Mouse (Mus musculus) embryonic facial prominence, embryonic 11.5 days (tissue): ENCODE measurements around the gene Usf2. TPM values are rescaled to one million over a fixed set of nuclear protein-coding genes. Genes with fewer than 3 reads are reported as not detected.

ENCODE experiments used
- ATAC-seq: fragments of 200-750 bp; cut with Nextera tagmentation; replicated peaks from 2 replicates; pipeline ENCODE4 v1.8.0; 2017; ENCODE audit warnings: low read depth; ENCODE audit not compliant: insufficient number of reproducible peaks, low FRiP score, low TSS enrichment
- DNase-seq: peaks from one replicate; pipeline ENCODE4 v3.0.0-alpha.2; 2015; ENCODE audit warnings: low spot score
- H3K27ac ChIP-seq: fragments of 300-500 bp; sonication (generic); replicated peaks from 2 replicates; pipeline ENCODE4 v1.5.1; 2014; ENCODE audit warnings: mild to moderate bottlenecking, low read depth, low read length, control low read depth
- H3K27me3 ChIP-seq: fragments of 300-500 bp; sonication (generic); 2 replicates; pipeline ENCODE4 v1.6.1; 2014; ENCODE audit warnings: mild to moderate bottlenecking, low read length, moderate library complexity, mixed read lengths; ENCODE audit not compliant: control insufficient read depth, insufficient read depth
- H3K36me3 ChIP-seq: fragments of 300-500 bp; sonication (generic); replicated peaks from 2 replicates; pipeline ENCODE4 v1.6.1; 2014; ENCODE audit warnings: low read depth, mild to moderate bottlenecking, low read length, moderate library complexity, mixed read lengths; ENCODE audit not compliant: control insufficient read depth, insufficient read depth
- H3K4me1 ChIP-seq: fragments of 300-500 bp; sonication (generic); 2 replicates; pipeline ENCODE4 v1.6.1; 2014; ENCODE audit warnings: low read length, mixed read lengths; ENCODE audit not compliant: control insufficient read depth, insufficient read depth
- H3K4me2 ChIP-seq: fragments of 300-500 bp; sonication (generic); 2 replicates; pipeline ENCODE4 v1.6.1; 2014; ENCODE audit warnings: low read depth, mild to moderate bottlenecking, control low read depth, low read length, moderate library complexity
- H3K4me3 ChIP-seq: fragments of 300-500 bp; sonication (generic); 2 replicates; pipeline ENCODE4 v1.5.1; 2014; ENCODE audit warnings: low read depth, low read length, control low read depth
- H3K9ac ChIP-seq: fragments of 300-500 bp; sonication (generic); replicated peaks from 2 replicates; pipeline ENCODE4 v1.6.1; 2014; ENCODE audit warnings: mild to moderate bottlenecking, control low read depth, low read length
- H3K9me3 ChIP-seq: fragments of 300-500 bp; sonication (generic); replicated peaks from 2 replicates; pipeline ENCODE4 v1.6.1; 2016; ENCODE audit warnings: mild to moderate bottlenecking, low read length, inconsistent platforms, mixed read lengths; ENCODE audit not compliant: control insufficient read depth
- WGBS: fragments of 180-500 bp; shearing (Covaris S2); extraction: QIAGEN DNeasy Blood & Tissue Kit; methylation state at CpG from one replicate; pipeline ENCODE4 v1.1.7; 2014; 5-methylcytosine and 5-hydroxymethylcytosine counted together
- polyA plus RNA-seq: library from polyadenylated mRNA; unstranded; fragments of >200 nt; fragmentation: Nextera tagmentation; extraction: Ambion mirVana; gene quantifications from 2 replicates; pipeline ENCODE4 v1.2.1, GENCODE M21; 2014

Usf2 gene
- 21.9 and 25.9 TPM in 2 replicates for polyA plus RNA-seq

DNA sequence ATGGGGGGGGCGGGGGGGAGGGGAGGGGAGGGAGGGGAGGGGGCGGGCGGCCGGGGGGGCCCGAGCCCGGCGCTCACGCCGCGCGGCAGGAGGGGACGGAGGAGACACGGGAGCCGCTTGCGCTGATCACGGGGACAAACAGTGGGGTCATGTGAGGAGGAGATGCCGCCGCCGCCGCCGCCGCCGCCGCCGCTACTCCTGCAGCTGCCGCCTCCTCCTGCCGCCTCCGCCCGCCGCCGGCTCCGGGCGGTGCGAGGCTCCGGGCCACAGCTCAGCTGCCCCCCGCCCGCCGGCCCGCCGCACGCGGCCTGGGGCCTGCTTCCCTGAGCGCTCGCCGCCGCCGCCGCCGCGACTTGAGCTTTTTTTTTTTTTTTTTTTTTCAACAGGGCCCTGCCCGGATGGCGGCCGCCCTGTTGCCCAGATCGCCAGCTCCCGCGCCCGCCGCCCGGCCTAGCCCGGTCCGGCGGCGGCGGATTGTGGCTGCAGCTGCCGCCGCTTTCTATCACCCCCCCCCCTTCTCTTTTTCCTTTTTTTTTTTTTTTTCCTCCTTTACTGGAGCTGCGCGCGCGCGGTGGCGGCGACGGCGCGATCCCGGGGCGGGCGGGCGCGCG, at the start of gene Usf2:
TSS of gene Usf2 (minus strand) at position 48 of the 611 bp plus-strand sequence.
- Histone ChIP-seq H3K4me2 (peak within 1 kb of the TSS; percentile 89), H3K4me1 (no peaks in the 10 kb centered on the region), H3K27me3 (no peaks in the 10 kb centered on the region), H3K27ac (peak within 1 kb of the TSS; percentile 97), H3K4me3 (peak within 1 kb of the TSS; percentile 97), H3K9ac (peak within 1 kb of the TSS; percentile 99), H3K36me3 (peaks cover 9% of the 10 kb centered on the region), H3K9me3 (no peaks in the 10 kb centered on the region)
- DNase-seq (peak; percentile 83), ATAC-seq (0 out of 2 replicates have a peak, but pooled peaks have one; percentile 17)
- under 1% methylated on average over 22 of the region's 82 CpGs for WGBS

DNA sequence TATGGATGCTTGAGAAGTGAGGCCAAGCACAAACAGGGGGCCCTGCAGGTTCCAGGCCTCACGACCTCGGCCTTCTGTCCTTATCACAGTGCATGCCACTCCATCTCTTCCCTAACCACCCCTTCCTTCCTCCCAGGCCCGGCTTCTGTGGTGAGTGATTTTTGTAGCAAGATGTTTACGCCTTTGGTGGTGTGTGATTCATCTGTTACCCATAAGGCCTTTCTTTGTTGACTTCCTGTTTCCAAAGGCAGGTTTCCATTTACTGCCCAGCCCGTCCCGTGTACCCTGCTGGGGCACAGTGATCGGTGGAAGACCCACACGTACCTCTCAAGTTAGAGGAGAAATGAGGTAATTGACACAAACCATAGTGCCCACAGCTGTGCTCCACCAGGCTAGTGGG, 46.0 kb upstream of the Usf2 start:
- H3K4me2 ChIP-seq: no peak overlapping the region
- H3K27me3 ChIP-seq: no peaks in the 10 kb centered on the region
- no peak overlapping the region for H3K9ac ChIP-seq
- H3K27ac ChIP-seq: no peak overlapping the region
- H3K4me3 ChIP-seq: no peak overlapping the region
- no peak for DNase-seq
- no peaks in the 10 kb centered on the region for H3K9me3 ChIP-seq
- 71% methylated on average over 8 of the region's 8 CpGs for WGBS
- H3K36me3 ChIP-seq: no peaks in the 10 kb centered on the region
- ATAC-seq: no peak
- no peaks in the 10 kb centered on the region; the same call in 1 of the 2 replicates for H3K4me1 ChIP-seq

DNA sequence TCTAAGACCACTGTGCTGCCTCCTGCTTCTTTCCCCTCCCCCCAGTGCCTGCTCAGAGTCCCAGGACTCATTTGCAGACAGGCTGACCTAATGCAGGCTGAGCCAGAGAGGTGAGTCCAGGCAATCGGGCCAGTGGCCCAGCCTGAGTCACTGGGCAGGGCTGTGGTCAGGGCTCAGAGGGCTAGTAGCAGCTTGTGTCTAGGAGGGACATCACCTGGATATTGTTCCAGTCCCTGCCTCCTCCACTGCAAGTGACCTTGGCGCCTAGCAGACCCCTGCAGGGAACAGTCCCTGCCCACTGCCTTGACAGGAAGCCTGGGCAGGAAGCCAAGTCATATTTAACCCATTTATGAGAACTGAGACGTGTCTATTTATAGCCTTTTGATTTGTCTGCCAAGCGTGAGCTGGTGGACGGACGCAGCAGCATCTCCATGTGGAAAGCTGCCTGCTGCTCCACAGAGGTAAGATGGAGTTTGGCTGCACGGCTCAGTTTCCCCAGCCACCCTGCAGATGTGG, 44.0 kb upstream of the Usf2 start:
- Histone ChIP-seq H3K9ac (no peak overlapping the region), H3K27ac (no peak overlapping the region), H3K4me2 (no peak overlapping the region), H3K4me3 (no peak overlapping the region), H3K27me3 (no peaks in the 10 kb centered on the region), H3K9me3 (no peaks in the 10 kb centered on the region; the same call in 1 of the 2 replicates), H3K36me3 (no peaks in the 10 kb centered on the region), H3K4me1 (no peaks in the 10 kb centered on the region; the same call in 1 of the 2 replicates)
- DNase-seq (peak; percentile 41), ATAC-seq (no peak)
- WGBS: 41% methylated on average over 7 of the region's 7 CpGs

DNA sequence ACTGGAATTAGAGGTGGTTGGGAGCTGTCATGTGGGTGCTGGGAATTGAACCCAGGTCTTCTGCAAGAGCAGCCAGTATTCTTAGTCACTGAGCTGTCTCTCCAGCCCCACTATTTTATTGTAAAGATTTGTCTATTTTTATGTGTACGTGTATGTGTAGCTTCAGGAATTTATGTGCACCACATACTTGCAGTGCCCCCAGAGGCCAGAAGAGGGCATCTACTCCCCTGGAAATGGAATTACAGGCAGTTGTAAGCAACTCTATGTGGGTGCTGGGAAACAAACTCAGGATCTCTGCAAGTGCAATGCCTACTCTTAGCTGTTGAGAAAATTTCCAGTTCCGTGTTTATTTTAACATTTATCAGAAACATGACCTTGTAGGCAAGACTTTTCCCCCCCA, 39.9 kb upstream of the Usf2 start:
- ATAC-seq: no peak
- 91% methylated on average over 2 of the region's 2 CpGs for WGBS

DNA sequence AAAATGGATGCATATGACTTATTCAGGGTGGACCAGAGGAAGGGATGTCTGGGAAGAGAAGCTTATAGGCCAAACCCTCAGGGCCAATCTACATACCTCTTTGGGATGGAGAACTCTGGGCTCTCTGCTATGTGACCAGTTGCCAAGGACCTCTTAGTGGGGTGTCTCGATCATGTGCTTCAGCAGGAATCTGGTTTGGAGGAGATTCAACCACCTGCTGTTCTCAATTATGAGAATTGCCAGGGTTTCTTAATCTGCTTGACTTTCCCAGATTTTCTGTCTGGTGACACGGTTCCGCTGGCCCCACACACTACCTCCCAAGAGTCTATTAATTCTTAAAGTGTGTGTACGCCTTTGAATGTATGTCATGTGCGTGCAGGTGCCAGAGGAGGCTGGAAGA, 37.4 kb upstream of the Usf2 start:
- H3K27me3 ChIP-seq: no peaks in the 10 kb centered on the region
- H3K9ac ChIP-seq: no peak overlapping the region
- H3K9me3 ChIP-seq: no peaks in the 10 kb centered on the region; the same call in 1 of the 2 replicates
- WGBS: 87% methylated on average over 5 of the region's 5 CpGs
- no peaks in the 10 kb centered on the region for H3K36me3 ChIP-seq
- H3K4me2 ChIP-seq: no peak overlapping the region
- ATAC-seq: no peak
- no peaks in the 10 kb centered on the region for H3K4me1 ChIP-seq
- no peak overlapping the region for H3K27ac ChIP-seq
- no peak overlapping the region for H3K4me3 ChIP-seq
- no peak for DNase-seq

More for the DNA sequence above, 39.9 kb upstream of the Usf2 start:
- no peaks in the 10 kb centered on the region for H3K4me1 ChIP-seq
- no peak overlapping the region for H3K4me2 ChIP-seq
- H3K36me3 ChIP-seq: no peaks in the 10 kb centered on the region
- no peak overlapping the region for H3K4me3 ChIP-seq
- H3K9me3 ChIP-seq: no peaks in the 10 kb centered on the region; the same call in 1 of the 2 replicates
- no peak overlapping the region for H3K9ac ChIP-seq
- no peaks in the 10 kb centered on the region for H3K27me3 ChIP-seq
- H3K27ac ChIP-seq: no peak overlapping the region
- DNase-seq: no peak

DNA sequence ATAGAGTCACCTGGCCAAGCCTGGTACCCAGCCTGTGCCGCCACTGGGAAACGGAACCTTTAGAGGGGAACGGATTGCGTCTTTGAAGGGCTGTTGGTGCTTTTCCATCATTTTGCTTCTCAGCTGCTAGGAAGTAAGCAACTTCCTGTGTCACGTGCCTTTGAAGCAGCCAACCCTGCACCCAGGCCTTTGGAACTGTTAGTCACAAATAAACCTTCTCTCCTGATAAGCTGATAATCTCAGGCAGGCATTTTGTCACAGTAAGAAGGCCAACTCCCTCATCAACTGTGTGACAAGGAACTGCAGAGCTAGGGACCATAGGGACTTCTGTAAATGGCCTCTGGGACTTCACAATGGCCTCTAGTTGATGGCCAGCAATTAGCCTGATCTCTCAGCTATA, 35.5 kb upstream of the Usf2 start:
- Histone ChIP-seq H3K4me1 (no peaks in the 10 kb centered on the region), H3K9me3 (no peaks in the 10 kb centered on the region; the same call in 1 of the 2 replicates), H3K9ac (no peak overlapping the region), H3K4me2 (no peak overlapping the region), H3K27me3 (no peaks in the 10 kb centered on the region), H3K36me3 (no peaks in the 10 kb centered on the region), H3K27ac (no peak overlapping the region), H3K4me3 (no peak overlapping the region)
- DNase-seq: no peak
- WGBS: 82% methylated on average over 5 of the region's 5 CpGs
- no peak for ATAC-seq

DNA sequence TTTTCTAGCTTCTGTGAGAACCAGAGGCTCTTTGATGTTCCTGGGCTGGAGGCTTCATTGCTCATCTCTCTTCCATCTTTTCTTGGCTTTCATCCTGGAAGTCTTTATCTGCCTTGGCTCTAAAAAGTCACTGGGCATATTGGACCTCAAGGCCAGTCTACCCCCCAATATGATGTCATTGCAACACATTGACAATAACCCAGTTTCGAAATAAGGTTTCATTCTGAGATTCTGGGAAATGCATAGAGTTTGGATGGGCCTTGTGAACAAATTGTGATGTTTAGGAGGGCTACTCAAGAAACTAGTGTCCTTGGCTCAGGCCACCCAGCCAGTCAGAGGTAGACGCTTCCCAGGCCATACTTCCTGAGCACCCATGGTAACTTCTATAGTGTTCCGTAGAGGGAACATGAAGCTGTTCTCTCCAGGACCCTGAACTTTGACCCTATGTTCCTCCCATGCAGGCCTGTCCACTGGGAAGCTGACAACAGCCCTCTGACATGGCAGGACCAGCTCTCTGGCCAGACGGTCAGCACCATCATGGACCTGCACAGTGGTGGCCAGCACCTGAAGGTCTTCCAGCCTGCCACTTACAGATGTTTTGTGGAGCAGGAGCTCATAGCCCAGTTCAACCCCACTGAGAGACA, 32.0 kb upstream of the Usf2 start:
- WGBS: 80% methylated on average over 4 of the region's 4 CpGs
- Histone ChIP-seq H3K4me2 (no peak overlapping the region), H3K9me3 (no peaks in the 10 kb centered on the region), H3K27me3 (no peaks in the 10 kb centered on the region), H3K9ac (no peak overlapping the region), H3K27ac (no peak overlapping the region), H3K36me3 (no peaks in the 10 kb centered on the region), H3K4me1 (no peaks in the 10 kb centered on the region), H3K4me3 (no peak overlapping the region)
- ATAC-seq: no peak
- DNase-seq: no peak

DNA sequence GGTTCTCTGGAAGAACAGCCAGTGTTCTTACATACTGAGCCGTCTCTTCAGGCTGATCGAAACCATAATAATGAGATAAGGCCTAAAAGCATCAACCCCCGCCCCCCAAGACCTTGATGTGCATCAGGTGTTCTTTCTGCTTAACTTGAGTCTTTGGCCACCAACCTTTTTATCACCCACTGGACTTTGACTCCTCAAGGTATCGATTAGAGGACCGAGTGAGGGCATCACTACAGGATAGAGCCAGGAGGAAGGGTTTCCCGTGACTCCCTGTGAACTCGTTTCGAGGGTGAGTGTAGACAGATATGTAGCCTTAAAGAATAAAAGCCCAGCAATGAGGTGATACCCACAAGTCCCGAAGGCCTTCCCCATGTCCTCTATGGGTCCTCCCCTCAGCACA, 28.8 kb upstream of the Usf2 start:
- no peaks in the 10 kb centered on the region for H3K9me3 ChIP-seq
- ATAC-seq (no peak), DNase-seq (no peak)
- WGBS: 79% methylated on average over 9 of the region's 9 CpGs
- H3K9ac ChIP-seq: no peak overlapping the region
- no peak overlapping the region for H3K27ac ChIP-seq
- H3K27me3 ChIP-seq: no peaks in the 10 kb centered on the region
- H3K4me1 ChIP-seq: no peaks in the 10 kb centered on the region
- no peak overlapping the region for H3K4me2 ChIP-seq
- H3K4me3 ChIP-seq: no peak overlapping the region
- H3K36me3 ChIP-seq: no peaks in the 10 kb centered on the region
